Mouse (Mus musculus) embryo, embryonic 11.5 days (tissue): ENCODE measurements around the gene Gcnt4.

Experiments
- DNase-seq: peaks from one replicate; pipeline ENCODE4 v3.0.0-alpha.2; 2012; ENCODE audit warnings: low read depth, low spot score

Gene Gcnt4

GRCm38 (mm10) chr13:96990561-96991265 lies 66.2 kb downstream of the Gcnt4 start:
- DNase-seq = no peak

- no peak for DNase-seq
Observed at GRCm38 (mm10) chr13:96993291-96993989, 69.0 kb downstream of the Gcnt4 start.

DNA sequence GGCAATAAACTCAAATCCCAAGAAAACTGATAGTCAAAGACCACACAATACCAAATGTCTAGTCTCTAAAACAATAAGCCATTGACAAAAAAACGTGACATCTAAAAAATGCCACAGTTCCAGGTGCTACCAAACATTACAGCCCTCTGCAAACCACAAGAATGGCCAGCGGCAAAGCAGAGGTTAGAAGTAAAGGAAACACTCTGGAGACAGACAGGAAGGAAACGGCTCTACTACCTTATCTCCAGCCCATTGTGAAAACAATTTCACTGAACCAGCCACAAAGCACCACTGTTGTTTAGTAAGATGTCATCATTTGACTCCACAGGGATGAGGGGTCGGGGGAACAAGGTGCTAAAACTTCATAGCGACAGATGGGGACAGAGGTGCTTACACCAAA lies 70.8 kb downstream of the Gcnt4 start:
- no peak for DNase-seq

GRCm38 (mm10) chr13:96997080-96997479 lies 72.6 kb downstream of the Gcnt4 start:
- DNase-seq = no peak
